Mouse (Mus musculus) kidney, postnatal 14 days (tissue): ENCODE measurements around the gene Ets1.

Experiments
- DNase-seq: peaks from one replicate; pipeline ENCODE4 v3.0.0; 2022; ENCODE audit warnings: mixed read lengths

Gene Ets1

DNA sequence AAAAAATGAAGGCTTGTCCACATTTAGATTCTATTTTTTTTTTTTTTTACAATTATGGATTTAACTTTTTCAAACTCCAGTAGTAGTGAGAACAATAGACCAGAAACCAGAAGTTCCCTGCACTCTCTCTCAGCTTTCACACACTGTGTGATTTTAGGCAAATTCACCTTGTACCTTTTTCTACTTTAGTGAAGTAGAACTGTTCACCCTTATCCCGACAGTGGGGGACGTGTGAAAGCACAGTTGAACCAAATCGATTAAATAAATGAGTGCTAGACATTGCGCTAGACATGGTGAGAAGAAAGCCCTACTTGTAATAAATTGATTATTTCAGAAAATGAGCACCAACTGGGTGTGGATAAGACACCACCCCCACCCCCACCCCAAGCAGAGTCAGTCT, 104.0 kb downstream of the Ets1 start:
- no peak for DNase-seq

DNA sequence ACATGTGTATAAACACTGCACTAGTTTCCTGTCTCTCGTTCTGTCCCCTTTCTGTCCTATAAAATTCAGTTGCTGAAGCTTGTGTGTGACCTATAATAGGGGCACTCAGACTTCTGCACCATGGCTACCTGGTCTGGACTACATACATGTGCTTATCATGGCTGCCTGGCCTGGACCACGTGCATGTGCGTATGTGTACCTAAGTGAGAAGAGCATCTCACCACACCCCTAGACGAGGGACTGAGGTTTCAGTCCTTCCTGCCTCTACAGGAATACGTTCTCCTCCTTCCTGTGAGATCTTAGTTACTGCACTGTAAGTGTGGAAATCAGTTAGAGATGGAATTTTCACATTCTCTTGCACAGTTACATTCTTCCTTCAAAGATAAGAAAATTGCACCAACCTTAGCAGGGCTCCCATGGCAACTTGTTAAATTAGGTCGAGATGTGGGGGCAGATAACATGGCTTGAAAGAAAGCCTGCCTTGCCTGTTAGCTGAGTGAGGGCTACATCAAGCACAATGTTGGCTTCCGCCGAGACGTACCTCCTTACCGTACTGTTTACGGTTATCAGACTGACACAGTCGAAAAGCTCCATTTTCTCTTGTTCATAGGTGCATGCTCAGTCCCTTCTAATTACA, 104.8 kb downstream of the Ets1 start:
- no peak for DNase-seq

DNA sequence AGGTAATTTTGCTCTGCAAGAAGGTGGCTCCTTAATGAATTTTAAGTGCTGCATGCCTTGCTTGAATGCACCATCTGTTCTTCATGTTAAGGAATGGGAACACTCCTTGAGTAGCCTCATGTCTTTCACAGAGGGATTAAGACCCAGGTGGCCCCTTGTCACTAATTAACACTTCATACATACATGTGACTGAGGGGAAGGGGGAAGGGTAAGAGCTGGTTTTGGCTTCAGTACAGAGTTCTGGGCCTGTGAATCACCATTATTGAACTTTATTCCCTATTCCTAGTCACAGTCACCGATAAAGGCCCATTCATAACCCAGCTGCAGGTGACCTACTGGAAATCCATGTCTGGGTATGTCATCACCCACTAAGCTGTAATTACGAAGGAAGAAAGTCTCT, 105.7 kb downstream of the Ets1 start:
- no peak for DNase-seq

DNA sequence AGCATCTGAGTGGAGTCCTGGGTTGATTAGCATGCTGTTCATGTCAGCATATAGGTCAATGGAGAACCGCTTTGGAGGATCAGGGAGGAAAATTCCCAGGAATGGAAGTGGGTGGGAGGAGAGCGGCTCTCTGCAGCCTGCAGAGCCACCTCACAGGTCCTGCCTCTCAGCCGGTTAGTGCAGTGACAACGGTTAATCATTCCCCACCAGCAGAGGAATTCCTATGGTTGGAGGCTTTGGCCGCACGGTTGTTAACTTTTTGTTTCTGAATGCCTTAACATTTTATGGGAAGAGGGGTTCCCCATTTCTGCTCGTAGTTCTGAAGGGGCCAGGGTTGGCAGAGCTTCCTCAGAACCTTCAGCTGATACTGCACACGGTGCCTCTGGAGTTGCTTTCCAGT, 107.1 kb downstream of the Ets1 start:
- DNase-seq: peak; percentile 73

DNA sequence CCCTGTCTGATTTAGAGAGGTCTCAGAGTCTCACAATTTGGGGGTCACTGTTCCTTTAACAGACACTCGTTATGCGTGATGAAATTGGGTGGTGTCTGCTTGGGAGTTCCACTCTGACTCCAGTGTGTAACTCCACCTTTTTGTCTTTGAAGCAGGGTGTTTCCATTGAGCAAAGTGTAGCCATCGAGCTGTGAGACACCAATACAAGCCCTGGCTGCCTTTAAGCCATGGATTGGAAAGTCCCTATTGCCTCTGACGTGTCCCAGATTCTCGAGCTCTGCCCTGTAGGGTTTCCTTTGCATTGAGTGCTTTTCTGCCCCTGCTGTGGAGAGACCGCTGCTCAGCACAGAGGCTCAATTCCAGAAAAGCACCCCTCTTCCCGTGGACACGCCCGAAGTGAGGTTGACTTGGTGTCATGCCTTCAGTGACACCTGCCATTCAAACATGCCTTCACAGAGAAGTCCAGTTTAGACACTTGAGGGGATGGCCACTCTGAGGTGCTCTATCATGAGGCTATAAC, 107.7 kb downstream of the Ets1 start:
- DNase-seq: no peak

DNA sequence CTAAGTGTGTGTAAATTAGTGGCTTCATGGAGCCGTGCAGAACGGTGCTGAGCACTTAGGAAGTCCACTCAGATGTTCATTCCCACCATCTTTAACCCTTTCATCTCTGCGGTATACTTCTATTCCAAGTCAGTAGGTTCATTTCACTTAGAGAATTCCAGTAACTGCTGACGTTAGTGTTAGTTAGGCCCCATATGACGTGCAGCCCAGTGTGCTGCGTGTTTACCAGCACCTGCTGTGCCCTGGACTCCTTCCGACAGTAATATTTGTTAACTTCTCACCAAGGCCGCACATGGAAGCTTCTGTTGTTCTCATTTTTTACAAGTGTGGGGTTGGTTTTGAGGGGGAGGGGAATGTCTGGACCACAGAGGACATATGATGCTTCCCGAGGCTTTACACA, 108.3 kb downstream of the Ets1 start:
- no peak for DNase-seq

DNA sequence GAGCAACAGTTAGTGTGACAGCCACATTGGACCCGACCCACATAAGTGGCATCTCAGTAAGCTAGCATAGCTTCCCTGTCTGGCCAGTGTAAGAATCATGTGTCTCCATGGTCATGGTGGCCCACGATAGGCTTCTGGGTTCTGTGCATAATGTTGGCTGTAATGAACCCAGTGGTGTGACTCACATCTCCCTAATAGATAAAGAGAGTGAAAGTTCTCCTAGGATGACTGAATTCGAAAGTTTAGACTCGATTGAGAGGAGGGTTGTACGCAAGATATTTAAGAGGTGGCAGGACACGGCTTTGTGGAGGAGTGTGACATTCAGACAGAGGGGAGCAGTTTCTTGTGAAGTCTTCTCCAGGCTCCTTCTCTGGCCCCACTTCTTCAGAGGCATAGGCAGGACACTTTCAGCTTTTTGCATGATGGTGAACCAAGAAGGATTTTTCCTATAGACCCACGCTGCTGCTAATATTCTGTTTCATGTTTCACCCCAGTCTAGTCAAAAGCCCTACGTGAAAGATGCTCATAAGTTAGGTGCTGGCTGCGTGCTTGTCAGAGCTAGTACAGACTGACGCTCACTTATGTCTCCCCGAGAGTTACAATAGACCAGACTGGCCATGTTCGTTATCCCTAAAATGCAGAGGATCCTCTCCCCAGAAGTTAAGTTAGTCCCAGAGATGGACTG, 109.2 kb downstream of the Ets1 start:
- DNase-seq: no peak

DNA sequence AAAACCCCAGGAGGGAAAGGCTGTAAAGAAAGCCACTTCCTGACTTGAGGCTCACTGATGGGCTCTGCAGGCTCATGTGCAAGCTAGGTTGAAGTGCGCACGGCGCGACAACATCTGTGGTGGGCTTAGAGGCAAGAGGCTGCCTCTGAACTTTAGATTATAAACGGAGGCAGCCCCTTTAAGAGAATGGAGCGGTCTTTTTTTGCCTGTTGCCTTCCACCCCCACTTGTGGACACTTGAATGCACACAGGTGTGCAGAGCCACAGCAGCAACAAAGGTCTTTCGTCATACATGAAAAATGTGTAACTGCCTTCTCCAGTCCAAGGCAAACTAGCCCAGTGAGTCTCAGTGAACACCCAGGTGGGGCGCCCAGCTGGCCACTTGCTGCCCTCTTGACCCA, 110.0 kb downstream of the Ets1 start:
- no peak for DNase-seq

DNA sequence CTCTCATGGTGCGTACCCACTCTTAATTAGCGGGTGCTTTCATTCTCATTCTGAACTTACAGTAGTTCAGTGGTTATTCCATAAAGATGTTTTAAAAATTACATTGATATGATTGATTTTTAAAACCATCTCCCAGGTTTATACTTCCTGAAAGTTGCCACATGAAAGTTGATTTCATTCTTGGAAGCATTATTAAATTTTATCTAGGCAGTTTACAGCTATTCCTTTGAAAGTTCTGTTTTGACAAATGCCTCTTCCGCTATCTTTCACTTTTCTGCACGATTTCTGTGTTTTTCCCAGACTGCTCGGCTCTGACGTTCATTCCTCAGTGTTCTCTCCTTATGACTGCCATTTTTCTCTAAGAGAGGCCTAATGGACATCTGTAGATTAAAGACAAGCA, 110.6 kb downstream of the Ets1 start:
- no peak for DNase-seq

DNA sequence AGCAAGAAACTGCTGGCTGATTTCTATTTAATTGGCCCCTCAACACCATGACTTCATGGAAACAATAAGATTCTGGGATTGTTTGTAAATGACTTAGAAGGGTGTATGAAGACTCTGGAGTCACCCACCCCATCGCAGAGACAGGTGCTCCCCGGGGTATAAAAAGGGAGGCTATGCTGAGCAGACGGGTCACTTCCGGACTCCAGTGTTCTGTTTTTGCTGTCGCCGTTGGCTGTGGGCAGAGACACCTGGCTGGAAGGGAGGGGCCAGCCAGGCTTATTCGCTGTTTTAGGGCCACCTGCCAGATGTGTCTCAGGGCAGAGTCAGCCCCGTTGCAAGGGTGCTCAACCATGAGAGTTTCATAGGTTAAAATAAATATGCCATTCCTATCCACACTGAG, 111.6 kb downstream of the Ets1 start:
- DNase-seq: peak; percentile 50

DNA sequence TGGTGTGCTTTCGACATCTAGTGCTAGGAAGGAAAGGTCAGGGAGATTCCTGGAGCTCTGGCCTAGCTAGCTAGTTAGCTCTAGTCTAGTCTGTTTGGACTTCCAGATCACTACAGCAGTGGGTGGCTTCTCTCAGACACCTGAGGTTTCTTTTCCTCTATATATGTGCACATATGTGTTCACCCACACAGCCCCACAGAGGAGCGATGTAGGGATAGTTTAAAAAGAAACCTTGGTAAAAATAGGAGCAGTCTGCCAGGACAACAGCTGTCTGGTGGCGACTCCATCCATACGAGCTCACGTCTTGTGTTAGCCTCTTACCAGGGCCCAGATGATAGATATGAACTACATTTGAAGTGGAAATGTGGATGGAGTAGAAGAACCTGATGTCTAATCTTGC, 112.5 kb downstream of the Ets1 start:
- no peak for DNase-seq

DNA sequence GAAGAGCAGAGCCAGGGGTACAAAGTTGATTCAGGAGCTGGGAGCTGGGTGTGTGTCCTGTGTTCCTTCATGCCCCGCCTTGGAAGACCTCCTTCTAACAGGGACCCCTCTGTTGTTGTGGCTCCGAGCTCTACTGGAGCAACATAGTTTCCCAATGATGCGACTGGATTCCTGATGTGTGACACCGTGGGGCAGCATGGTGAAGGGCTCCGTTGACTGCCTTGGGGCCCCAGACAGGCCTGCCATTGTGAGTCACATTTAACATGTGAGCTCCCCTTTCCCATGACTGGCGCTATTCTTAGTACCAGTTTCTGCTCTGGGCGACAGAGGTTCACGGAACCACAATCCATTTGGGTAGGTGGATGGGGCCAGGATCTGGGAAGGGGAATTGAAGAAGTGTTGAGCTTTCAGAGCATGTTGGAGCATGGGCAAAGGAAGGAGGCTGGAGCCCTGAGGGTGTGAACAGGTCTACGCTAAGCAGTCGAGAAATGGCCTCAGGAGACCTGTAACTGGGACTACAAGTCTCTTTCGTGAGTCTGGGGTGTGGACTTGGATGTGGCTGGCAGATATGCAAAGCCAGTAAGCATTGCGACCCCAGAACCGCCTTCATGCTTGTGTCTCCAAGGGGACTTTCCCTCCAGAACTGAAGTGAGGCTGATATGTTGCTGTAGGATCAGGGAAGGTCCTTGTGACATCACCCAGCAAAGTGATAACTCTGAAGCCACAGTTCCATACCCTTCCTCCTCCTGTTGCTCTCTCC, 113.9 kb downstream of the Ets1 start:
- DNase-seq: no peak

DNA sequence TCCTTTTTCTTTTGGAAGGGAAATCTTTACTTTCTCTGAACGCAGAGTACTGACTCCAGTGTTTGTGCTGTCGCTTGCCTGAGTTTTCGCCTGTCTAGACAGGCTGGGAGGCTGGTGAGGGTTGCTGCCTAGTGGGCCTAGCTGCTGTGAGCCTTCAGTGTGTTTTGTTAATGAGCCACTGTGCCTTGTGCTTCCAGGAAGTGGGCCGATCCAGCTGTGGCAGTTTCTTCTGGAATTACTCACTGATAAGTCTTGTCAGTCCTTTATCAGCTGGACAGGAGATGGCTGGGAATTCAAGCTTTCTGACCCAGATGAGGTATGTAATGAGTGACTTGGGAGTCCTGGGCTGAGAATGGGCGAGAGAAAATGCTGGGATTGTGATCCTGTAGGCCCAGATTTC, 116.6 kb downstream of the Ets1 start:
- no peak for DNase-seq

DNA sequence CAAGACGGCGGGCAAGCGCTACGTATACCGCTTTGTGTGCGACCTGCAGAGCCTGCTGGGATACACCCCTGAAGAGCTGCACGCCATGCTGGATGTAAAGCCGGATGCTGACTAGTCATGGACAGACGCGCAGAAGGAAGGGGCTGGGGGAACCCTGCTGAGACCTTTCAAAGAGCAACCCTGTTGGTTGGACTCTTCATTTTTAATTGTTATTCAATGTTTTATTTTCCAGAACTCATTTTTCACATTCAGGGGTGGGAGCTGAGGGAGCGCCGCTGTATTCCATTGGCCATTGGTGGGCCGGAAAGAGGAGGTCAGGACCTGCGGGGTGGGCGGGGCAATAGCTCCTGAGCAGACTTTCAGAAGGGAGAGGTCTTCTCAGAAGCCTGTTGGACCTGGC, 118.3 kb downstream of the Ets1 start:
- no peak for DNase-seq

DNA sequence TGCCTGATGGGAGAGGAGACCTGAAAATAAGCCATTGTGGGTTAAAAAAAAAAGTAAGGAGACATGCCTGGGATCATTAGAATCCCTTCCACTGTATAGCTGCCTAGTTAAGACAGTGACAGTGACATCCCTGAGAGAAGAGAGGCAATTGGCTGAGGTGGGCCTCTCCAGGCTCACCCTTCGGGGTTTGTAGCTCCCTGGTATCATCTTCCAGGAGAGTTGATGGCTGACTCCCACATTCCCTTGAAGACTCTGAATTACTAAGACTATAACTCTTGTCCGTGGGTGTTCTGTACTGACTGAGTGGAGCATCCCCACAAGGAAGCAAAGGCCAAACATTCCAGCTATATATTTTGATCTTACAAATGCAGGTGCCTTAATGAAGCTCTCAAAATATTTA, 120.0 kb downstream of the Ets1 start:
- DNase-seq: no peak

DNA sequence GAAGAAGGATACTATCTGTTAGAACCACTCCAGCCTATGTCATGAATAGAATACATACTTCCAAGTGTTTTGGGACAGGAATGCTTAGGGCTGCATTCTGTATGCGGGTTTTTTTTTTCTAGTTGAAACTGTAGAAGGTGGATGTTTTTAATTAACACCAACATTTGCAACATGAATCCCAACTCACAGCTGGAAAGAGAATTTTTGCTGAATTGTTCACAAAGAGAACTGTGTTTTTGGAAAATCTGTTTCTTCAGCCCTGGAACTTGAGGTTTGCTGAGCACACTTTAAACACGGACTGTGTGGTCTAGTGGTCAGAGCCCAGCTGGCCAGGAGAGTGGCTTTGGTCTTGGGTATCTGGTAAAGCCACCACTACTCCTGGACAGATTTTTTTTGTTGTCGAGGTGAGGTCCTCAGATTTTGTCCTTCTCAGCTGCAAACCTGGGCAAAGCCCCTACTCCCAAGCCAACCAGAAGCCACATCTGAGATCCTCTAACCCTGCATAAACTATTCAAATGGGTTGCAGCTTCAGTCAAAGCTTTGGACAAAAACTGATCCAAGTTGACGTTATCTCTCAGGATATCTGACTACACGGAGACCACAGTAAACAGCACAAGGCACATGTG, 122.4 kb downstream of the Ets1 start:
- DNase-seq: no peak

DNA sequence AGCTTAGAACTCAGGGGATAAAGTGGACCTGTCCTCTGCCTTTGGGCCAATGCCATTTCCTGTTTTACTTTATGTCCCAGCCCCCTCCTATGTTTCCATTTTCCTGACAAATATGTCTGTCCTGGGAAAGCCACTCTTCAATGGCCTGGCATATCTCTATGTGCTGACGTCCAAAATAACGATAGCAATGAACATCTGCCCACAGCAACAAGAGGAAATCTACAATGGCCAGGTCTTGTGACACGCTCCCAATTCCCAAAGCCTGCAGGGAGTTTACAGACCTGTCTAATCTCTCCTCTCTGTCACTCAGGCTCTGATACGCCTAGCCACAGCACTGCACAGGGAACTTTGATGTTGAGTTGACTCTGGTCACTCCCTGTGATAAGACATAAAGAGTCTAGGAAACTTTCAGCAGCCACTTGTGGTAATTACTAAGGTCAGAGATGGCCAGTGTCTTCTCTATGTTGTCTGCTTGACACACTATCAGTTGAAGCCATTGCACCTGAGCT, 124.7 kb downstream of the Ets1 start:
- no peak for DNase-seq

DNA sequence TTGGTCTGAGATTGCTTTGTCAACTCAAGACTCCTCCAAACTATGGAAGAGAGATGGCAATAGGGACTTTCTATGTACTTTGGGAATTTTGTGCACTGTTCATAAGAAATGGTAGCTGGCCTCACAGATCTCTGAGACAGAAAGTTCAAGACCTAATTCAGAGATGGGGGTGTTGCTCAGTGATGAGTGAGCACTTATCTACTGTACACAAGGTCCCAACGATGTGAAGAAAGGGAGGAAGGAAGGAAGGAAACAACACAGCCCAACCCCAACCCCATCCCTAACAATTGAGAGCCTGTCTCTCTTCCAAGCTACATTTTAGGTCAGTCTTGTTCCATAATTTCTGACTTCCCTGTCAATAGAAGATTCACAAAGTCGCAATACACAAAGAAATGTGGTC, 125.3 kb downstream of the Ets1 start:
- DNase-seq: no peak

DNA sequence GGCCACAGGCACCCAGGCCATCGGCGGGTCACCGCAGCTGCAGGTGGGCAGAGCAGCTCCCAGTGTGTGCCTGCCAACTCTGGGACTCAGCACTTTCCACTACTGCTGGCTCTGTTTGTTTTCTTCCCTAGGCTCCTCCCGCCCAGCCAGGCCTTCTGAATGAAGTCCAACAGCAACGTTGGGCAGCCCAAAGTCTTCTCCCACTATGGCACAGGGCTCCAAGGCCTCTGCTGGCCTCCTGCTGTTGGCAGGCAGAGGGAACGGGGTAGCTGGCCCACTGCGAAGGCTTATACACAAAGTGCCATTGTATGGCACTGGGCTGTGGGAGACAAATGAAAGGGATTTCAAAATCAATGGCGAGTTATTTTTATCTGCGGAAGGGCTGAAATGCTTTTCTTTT, 128.4 kb downstream of the Ets1 start:
- no peak for DNase-seq

DNA sequence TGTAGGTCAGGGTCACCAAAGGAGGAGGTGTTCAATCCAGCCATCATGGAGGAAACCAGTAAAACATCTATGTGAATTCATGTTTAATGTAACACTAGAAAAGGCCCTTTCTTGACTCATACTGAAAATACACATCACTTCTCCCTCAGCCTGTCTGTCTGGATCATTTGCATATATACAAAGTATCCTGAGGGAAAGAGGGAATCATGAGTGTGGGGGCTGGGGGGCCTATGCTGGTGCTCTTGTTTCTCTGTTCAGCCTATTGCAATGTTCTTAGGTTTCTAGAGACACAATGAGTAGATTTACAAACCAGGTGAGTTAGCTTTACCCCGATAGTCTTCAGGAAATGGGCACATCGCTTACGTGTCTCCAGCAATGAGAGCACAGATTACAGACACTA, 129.1 kb downstream of the Ets1 start:
- no peak for DNase-seq

DNA sequence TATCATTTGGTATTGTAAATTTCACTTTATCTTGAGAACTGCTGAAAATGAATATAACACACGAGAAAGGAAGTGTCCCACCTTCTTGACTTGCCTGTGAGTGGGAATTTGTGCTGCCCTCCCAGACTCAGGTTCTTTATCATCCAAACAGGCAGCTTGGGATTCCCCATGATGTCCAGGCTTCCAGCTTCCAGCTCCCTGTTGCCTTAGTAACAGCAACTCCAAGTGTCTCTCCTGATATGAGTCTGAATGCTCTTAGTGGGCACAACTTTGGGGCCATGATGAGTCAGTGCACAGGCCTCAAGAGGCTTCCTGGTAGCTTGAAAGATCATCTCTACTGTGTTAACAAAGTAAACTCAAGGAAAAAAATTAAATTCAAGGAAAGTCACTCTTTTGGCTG, 142.8 kb downstream of the Ets1 start:
- DNase-seq: no peak

DNA sequence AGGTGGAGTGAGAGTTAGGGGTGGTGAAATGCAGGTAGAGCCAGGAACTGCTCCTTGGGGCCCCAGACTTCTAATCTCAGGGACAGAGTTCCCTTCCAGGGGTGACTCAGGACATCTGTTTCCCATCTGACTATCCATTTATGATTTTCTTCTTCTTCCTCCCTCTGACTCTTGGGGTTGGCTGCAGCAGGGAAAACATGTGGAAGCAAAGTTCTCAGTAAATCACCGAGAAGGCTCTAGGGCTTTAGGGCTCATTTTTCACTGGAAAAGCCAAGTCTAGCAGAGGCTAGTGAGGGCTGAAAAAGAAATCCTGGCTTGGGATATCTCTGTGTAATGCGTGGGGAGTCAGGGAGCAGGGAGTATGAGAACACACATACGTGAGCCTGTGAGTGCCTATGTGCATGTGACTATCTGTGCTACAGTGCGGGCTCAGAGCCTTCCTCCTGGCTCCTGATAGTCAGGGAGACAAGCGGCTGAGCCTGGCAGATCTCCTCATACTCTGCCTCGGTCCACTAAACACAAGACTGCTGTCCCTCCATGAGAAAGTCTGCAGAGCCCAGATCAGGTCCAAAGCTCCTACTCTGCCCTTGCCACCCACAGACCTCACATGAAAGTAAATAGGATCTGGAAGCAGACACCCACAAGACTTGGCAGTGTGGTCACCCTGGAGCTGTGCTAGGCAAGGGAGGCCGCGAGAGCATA, 146.5 kb downstream of the Ets1 start:
- DNase-seq: peak; percentile 27

DNA sequence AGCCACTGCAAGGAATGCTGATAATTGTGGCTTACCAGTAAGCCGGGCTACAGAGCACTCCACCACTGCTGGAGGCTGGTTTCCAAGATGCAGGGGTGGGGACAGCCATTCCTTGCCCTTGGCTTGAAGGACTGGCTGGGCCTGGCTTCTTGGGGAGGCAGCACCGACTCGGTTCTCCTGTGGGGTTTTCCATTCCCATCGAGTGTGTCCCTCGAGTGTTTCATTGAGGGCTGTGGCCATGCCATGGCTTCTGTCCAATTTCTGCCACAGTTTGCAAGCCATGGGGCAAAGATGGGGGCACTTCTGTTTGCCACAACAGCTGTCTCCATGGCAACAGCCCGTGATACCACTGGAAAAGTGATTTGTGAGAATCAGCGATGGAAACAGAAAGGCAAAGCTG, 151.1 kb downstream of the Ets1 start:
- no peak for DNase-seq
